Mouse (Mus musculus): Measurements from ENCODE around the gene Ddx31.
A peak's percentile ranks its signal among the peaks of the same experiment; 100 is the strongest.

Gene Ddx31

GRCm38 (mm10) chr2:28840222-28840951 lies at the start of gene Ddx31, which contains the start of gene Gtf3c4:
TSS of gene Ddx31 (plus strand) at chr2:28840406.
TSS of gene Gtf3c4 (minus strand) at chr2:28840360.
- peak; percentile 88 for DNase-seq (ENCODE audit: low read depth)

GRCm38 (mm10) chr2:28792931-28793610 lies 47.1 kb upstream of the Ddx31 start:
- peak; percentile 8 for DNase-seq (ENCODE audit: low read depth)

GRCm38 (mm10) chr2:28794623-28795022 lies 45.6 kb upstream of the Ddx31 start:
- DNase-seq (ENCODE audit: low read depth) = no peak

GRCm38 (mm10) chr2:28796298-28796697 lies 43.9 kb upstream of the Ddx31 start:
- DNase-seq (ENCODE audit: low read depth) = peak; percentile 9

- no peak for DNase-seq (ENCODE audit: low read depth)
These were observed 42.6 kb upstream of the Ddx31 start for GRCm38 (mm10) chr2:28797490-28798106.

GRCm38 (mm10) chr2:28798390-28798789 lies 41.8 kb upstream of the Ddx31 start:
- DNase-seq (ENCODE audit: low read depth) = no peak

- no peak for DNase-seq (ENCODE audit: low read depth)
These were observed 40.6 kb upstream of the Ddx31 start for GRCm38 (mm10) chr2:28799575-28799974.

GRCm38 (mm10) chr2:28803406-28803805 lies 36.8 kb upstream of the Ddx31 start:
- no peak for DNase-seq (ENCODE audit: low read depth)

GRCm38 (mm10) chr2:28808841-28809240 lies 31.4 kb upstream of the Ddx31 start:
- DNase-seq (ENCODE audit: low read depth) = no peak

- DNase-seq (ENCODE audit: low read depth) = no peak
These were observed 29.8 kb upstream of the Ddx31 start for GRCm38 (mm10) chr2:28810260-28811013.

- no peak for DNase-seq (ENCODE audit: low read depth)
These were observed 21.3 kb upstream of the Ddx31 start for GRCm38 (mm10) chr2:28818866-28819265.

GRCm38 (mm10) chr2:28829265-28829664 lies 10.9 kb upstream of the Ddx31 start:
- no peak for DNase-seq (ENCODE audit: low read depth)

- no peak for DNase-seq (ENCODE audit: low read depth)
These were observed 3.8 kb upstream of the Ddx31 start for GRCm38 (mm10) chr2:28836181-28836940.

- DNase-seq (ENCODE audit: low read depth) = no peak
These were observed 545 bp upstream of the Ddx31 start for GRCm38 (mm10) chr2:28839501-28840221.

- no peak for DNase-seq (ENCODE audit: low read depth)
These were observed 1.8 kb downstream of the Ddx31 start for GRCm38 (mm10) chr2:28842042-28842441.

- DNase-seq (ENCODE audit: low read depth) = no peak
These were observed 8.7 kb downstream of the Ddx31 start for GRCm38 (mm10) chr2:28848879-28849278.

GRCm38 (mm10) chr2:28852594-28852993 lies 12.4 kb downstream of the Ddx31 start:
- DNase-seq (ENCODE audit: low read depth) = no peak

- no peak for DNase-seq (ENCODE audit: low read depth)
These were observed 15.6 kb downstream of the Ddx31 start for GRCm38 (mm10) chr2:28855773-28856172.

GRCm38 (mm10) chr2:28859303-28859702 lies 19.1 kb downstream of the Ddx31 start:
- no peak for DNase-seq (ENCODE audit: low read depth)

- DNase-seq (ENCODE audit: low read depth) = no peak
These were observed 20.6 kb downstream of the Ddx31 start for GRCm38 (mm10) chr2:28860678-28861423.
